Mouse (Mus musculus) small intestine, adult 2 months (tissue): ENCODE measurements around the gene Olfr1079.

Experiments used
- CTCF ChIP-seq: fragments of 200-500 bp; IDR thresholded peaks from 2 replicates; pipeline ENCODE4 v1.5.1; 2012; ENCODE audit warnings: low read depth, mild to moderate bottlenecking, control low read depth, inconsistent platforms, low read length, moderate library complexity, mixed read lengths; ENCODE audit not compliant: insufficient replicate concordance, insufficient read length; ENCODE audit errors: extremely low read depth
- POLR2A ChIP-seq: fragments of 200-500 bp; IDR thresholded peaks from 2 replicates; pipeline ENCODE4 v1.6.1; 2012; ENCODE audit warnings: low read depth, mild to moderate bottlenecking, control low read depth, inconsistent platforms, low read length, moderate library complexity

- TF ChIP-seq CTCF (no peak), POLR2A (no peak)
Observed at GRCm38 (mm10) chr2:86542380-86542779, at the start of gene Olfr1079.
